Mouse (Mus musculus) midbrain, embryonic 11.5 days (tissue): ENCODE measurements at regions not wholly inside any gene's neighbourhood (a gene's known extent, or its start where the extent isn't known, plus 50 kb on each side); places are given as distances from the start of the nearest gene placed in this dataset.

Experiments
- ATAC-seq: fragments of 200-750 bp; cut with Nextera tagmentation; 2 replicates; pipeline ENCODE4 v1.8.0; 2017; ENCODE audit warnings: moderate TSS enrichment, moderate library complexity; ENCODE audit not compliant: low FRiP score
- DNase-seq: peaks from one replicate; pipeline ENCODE4 v3.0.0; 2015; ENCODE audit warnings: low spot score; ENCODE audit errors: missing footprints
- H3K27ac ChIP-seq: fragments of 300-500 bp; sonication (generic); 2 replicates; pipeline ENCODE4 v1.5.1; 2014; ENCODE audit warnings: low read depth, low read length
- H3K27me3 ChIP-seq: fragments of 300-500 bp; sonication (generic); 2 replicates; pipeline ENCODE4 v1.6.1; 2014; ENCODE audit warnings: mild to moderate bottlenecking, low read length, moderate library complexity, mixed read lengths; ENCODE audit not compliant: control insufficient read depth, insufficient read depth
- H3K36me3 ChIP-seq: fragments of 300-500 bp; sonication (generic); 2 replicates; pipeline ENCODE4 v1.6.1; 2014; ENCODE audit warnings: mild to moderate bottlenecking, low read length, moderate library complexity, mixed read lengths; ENCODE audit not compliant: control insufficient read depth, insufficient read depth
- H3K4me1 ChIP-seq: fragments of 300-500 bp; sonication (generic); 2 replicates; pipeline ENCODE4 v1.6.1; 2014; ENCODE audit warnings: low read length; ENCODE audit not compliant: control insufficient read depth, insufficient read depth
- H3K4me2 ChIP-seq: fragments of 300-500 bp; sonication (generic); 2 replicates; pipeline ENCODE4 v1.6.1; 2014; ENCODE audit warnings: mild to moderate bottlenecking, moderate library complexity
- H3K4me3 ChIP-seq: fragments of 300-500 bp; sonication (generic); 2 replicates; pipeline ENCODE4 v1.5.1; 2014; ENCODE audit warnings: low read depth, low read length
- H3K9ac ChIP-seq: fragments of 300-500 bp; sonication (generic); 2 replicates; pipeline ENCODE4 v1.6.1; 2014; ENCODE audit warnings: low read length
- H3K9me3 ChIP-seq: fragments of 300-500 bp; sonication (generic); 2 replicates; pipeline ENCODE4 v1.6.1; 2016; ENCODE audit warnings: low read length; ENCODE audit not compliant: control insufficient read depth
- WGBS: fragments of 180-500 bp; shearing (Covaris S2); extraction: QIAGEN DNeasy Blood & Tissue Kit; methylation state at CpG from one replicate; pipeline ENCODE4 v1.1.7; 2014; 5-methylcytosine and 5-hydroxymethylcytosine counted together

DNA sequence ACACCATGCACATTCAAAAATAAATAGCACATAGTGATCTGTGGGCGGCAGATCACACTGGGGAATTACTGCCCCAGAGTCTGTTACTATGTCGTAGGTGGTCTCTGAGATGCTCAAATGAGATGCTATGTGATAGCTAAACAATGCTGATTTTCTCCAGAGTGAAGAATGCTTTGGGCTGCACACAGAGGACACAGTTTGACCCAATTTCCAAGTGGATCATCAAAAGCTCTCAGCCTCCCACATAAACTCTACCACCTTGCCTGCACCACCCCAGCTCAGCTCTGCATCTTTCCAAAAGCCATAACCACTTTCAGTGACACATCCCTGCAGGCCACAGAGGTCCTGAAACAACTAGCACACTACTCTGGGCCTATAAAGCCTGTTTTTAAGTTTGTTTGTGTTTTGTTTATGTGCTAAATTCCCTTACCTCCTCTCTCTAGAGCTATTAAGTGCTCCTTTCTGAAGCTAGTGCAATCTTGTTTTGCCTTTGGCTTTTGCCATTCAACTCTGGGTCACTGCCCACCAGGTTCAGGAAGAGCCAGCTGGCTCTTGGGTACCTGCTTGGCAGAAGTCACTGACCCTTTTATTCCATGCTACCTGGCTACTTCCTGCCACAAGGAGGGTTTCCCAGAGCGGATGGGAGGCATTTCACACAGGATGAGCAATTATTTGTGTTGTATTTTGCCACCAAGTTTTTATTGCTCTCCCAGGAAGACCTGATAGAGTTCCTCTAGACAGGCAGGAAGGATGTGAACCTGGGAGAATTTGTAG is 73.3 kb upstream of the 2610301B20Rik start:
- Histone ChIP-seq H3K4me3 (no peak overlapping the region), H3K27me3 (no peaks in the 10 kb centered on the region), H3K36me3 (no peaks in the 10 kb centered on the region), H3K9ac (no peak overlapping the region), H3K27ac (no peak overlapping the region), H3K9me3 (no peaks in the 10 kb centered on the region), H3K4me1 (no peaks in the 10 kb centered on the region), H3K4me2 (no peak overlapping the region)
- DNase-seq, result no peak
- 88% methylated on average over 3 of the region's 3 CpGs for WGBS
- ATAC-seq, result no peak

GRCm38 (mm10) chr4:10804735-10805134 is 69.6 kb upstream of the 2610301B20Rik start:
- DNase-seq (no peak), ATAC-seq (no peak)
- H3K27ac ChIP-seq, result no peak overlapping the region
- H3K4me1 ChIP-seq, result no peaks in the 10 kb centered on the region
- H3K4me3 ChIP-seq, result no peak overlapping the region
- no peaks in the 10 kb centered on the region for H3K9me3 ChIP-seq
- H3K4me2 ChIP-seq, result no peak overlapping the region
- H3K9ac ChIP-seq, result no peak overlapping the region
- H3K27me3 ChIP-seq, result no peaks in the 10 kb centered on the region
- H3K36me3 ChIP-seq, result no peaks in the 10 kb centered on the region
- 41% methylated on average over 1 of the region's 1 CpGs for WGBS

- Histone ChIP-seq H3K9me3 (no peaks in the 10 kb centered on the region), H3K27ac (no peak overlapping the region), H3K36me3 (no peaks in the 10 kb centered on the region), H3K4me3 (no peak overlapping the region), H3K9ac (no peak overlapping the region), H3K4me2 (no peak overlapping the region), H3K27me3 (no peaks in the 10 kb centered on the region), H3K4me1 (no peaks in the 10 kb centered on the region)
- DNase-seq, result no peak
- WGBS, result 79% methylated on average over 3 of the region's 3 CpGs
- ATAC-seq, result no peak
Measured at GRCm38 (mm10) chr4:10807260-10807659, 67.0 kb upstream of the 2610301B20Rik start.

- DNase-seq (no peak), ATAC-seq (no peak)
- WGBS, result 88% methylated on average over 2 of the region's 2 CpGs
- no peak overlapping the region for H3K4me2 ChIP-seq
- no peaks in the 10 kb centered on the region for H3K9me3 ChIP-seq
- no peaks in the 10 kb centered on the region for H3K27me3 ChIP-seq
- no peaks in the 10 kb centered on the region for H3K36me3 ChIP-seq
- no peak overlapping the region for H3K4me3 ChIP-seq
- no peaks in the 10 kb centered on the region for H3K4me1 ChIP-seq
- H3K27ac ChIP-seq, result no peak overlapping the region
- H3K9ac ChIP-seq, result no peak overlapping the region
Measured at GRCm38 (mm10) chr4:10812931-10813330, 61.4 kb upstream of the 2610301B20Rik start.
